Mouse (Mus musculus) retina, adult 2 months (tissue): ENCODE data around the gene Akip1.

ENCODE experiments used
- DNase-seq: peaks from one replicate; pipeline ENCODE4 v3.0.0-alpha.2; 2012; ENCODE audit warnings: low read depth, low spot score

Akip1 gene

GRCm38 (mm10) chr7:109703190-109704015, at the start of gene Akip1, which contains the start of gene St5:
Akip1 (plus strand) TSS chr7:109703690.
St5 (minus strand) TSS chr7:109703605.
- DNase-seq, result peak; percentile 82

GRCm38 (mm10) chr7:109654871-109655270, 48.6 kb upstream of the Akip1 start:
- DNase-seq, result no peak

GRCm38 (mm10) chr7:109657884-109658283, 45.6 kb upstream of the Akip1 start:
- no peak for DNase-seq

GRCm38 (mm10) chr7:109659278-109659677, 44.2 kb upstream of the Akip1 start:
- no peak for DNase-seq

- DNase-seq, result no peak
These were observed 40.9 kb upstream of the Akip1 start for GRCm38 (mm10) chr7:109662626-109663025.

- no peak for DNase-seq
These were observed 36.8 kb upstream of the Akip1 start for GRCm38 (mm10) chr7:109666664-109667063.

GRCm38 (mm10) chr7:109669426-109670170, 33.9 kb upstream of the Akip1 start:
- DNase-seq, result no peak

- peak; percentile 20 for DNase-seq
These were observed 31.7 kb upstream of the Akip1 start for GRCm38 (mm10) chr7:109671581-109672471.

GRCm38 (mm10) chr7:109674944-109675628, 28.4 kb upstream of the Akip1 start:
- DNase-seq, result no peak

- DNase-seq, result no peak
These were observed 23.2 kb upstream of the Akip1 start for GRCm38 (mm10) chr7:109680284-109680683.

- DNase-seq, result no peak
These were observed 22.6 kb upstream of the Akip1 start for GRCm38 (mm10) chr7:109680879-109681278.

- DNase-seq, result no peak
These were observed 16.8 kb upstream of the Akip1 start for GRCm38 (mm10) chr7:109686585-109687128.

- no peak for DNase-seq
These were observed 13.4 kb upstream of the Akip1 start for GRCm38 (mm10) chr7:109690101-109690500.

- no peak for DNase-seq
These were observed 12.5 kb upstream of the Akip1 start for GRCm38 (mm10) chr7:109690961-109691360.

GRCm38 (mm10) chr7:109694576-109695338, 8.7 kb upstream of the Akip1 start:
- no peak for DNase-seq

- no peak for DNase-seq
These were observed 8.2 kb upstream of the Akip1 start for GRCm38 (mm10) chr7:109695339-109695726.

- no peak for DNase-seq
These were observed 3.3 kb upstream of the Akip1 start for GRCm38 (mm10) chr7:109700213-109700612.

GRCm38 (mm10) chr7:109702721-109703120, 769 bp upstream of the Akip1 start:
- no peak for DNase-seq

- no peak for DNase-seq
These were observed 507 bp downstream of the Akip1 start for GRCm38 (mm10) chr7:109704016-109704377.

- DNase-seq, result no peak
These were observed 971 bp downstream of the Akip1 start for GRCm38 (mm10) chr7:109704461-109704860.
